Mouse (Mus musculus): ENCODE measurements around the gene Parg.

The Parg gene

DNA sequence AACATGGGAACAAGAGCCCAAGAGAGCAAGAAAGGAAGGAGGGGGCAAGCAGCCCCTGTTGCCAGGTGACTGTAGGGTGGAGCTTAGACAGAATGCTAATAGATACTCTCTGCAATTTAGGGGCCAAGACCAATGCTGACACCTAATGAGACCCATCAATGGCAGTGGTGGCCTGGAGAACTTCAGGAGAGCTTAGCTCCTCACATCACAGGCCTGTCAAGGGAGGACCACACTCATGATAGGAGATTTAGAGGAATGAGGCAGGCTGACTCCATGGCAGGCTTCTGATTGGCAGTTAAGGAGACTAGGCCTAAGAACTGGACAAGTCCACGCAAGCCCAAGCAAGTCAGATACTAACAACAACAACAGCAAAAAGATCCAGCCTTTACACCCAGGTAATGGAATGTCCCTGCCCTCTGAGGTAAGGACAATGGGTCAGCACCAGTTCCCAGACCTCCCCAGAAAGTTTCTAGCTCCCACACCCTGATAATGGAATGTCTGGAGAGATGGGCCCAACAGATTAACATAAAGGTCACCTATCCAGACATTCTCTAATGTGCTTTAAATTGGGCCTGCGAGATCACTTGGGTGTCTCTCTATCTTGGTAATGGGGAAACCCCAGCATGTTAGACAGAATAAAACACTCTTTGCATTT is 109.8 kb downstream of the Parg start:
- in situ Hi-C loops (cut with MboI; ENCODE audit: low sequenced_read_pairs): loop anchor here (10.0 kb wide), 1 partner anchor 163 kb away; no protein-coding TSS in a partner anchor

DNA sequence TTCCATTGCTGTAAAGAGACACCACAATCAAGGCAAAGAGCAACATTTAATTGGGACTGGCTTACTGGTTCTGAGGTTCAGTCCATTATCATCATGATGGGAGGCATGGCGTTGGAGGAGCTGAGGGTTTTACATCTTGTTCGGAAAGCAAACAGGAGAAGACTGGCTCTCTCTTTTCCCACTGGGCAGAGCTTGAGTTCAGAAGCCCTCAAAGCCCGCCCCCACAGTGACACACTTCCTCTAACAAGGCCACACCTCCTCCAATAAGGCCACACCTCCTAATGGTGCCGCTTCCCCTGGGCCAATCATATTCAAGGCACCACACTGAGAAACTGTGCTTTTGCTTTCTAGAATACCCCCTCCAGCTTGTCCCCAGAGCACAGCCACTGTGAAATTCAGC is 116.1 kb downstream of the Parg start:
- in situ Hi-C loops (cut with MboI; ENCODE audit: low sequenced_read_pairs): loop anchor here (10.0 kb wide), 1 partner anchor 157 kb away; no protein-coding TSS in a partner anchor

DNA sequence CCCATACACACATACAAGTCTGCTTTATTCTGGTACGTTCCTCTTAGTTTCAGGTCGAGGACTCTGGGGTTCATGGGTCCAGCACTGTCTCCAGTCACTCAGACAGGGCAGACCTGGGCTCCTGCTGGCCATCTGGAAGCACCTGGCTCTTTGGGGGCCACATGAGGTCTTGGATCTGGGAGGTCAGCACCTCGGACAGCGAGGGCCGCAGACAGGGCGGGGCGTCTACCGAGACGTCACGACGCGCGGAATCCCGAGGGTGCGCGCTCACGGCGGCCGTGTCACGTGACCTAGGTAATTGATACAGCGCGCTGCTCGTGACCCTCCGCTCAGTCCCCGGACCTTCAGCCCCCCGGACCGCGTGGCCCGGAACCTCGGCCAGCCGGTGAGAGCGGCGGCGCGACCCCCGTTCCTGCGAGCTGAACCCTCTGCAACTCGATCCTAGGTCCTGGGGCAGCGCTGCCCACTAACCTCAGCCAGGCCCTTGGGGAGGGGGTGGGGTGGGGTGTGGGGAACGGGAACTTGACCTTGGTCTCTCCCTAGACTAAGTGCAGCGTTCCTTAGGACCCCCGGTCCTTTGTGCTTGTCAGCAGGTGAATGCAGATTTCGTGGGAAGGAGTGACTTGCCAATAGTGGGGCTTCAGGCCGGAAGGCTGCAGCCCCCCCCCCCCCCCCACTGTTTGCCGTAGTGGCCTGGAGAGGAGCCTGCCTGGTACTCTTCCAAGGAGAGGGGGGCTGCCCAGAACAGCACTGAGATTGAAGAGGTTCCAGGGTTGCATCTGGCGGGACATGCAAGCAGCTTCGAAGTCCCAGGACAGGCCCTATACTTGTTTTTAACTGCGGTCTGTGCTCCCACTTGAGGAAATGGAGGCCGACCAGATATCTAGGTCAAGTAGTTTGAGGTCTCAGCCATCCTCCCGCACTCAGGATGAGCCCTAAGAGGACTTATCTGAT is 120.3 kb downstream of the Parg start, which contains the start of gene Ogdhl:
Ogdhl (plus strand) TSS at position 288 of the 954 bp plus-strand sequence.
- in situ Hi-C loops (cut with MboI; ENCODE audit: low sequenced_read_pairs): no loop called here

DNA sequence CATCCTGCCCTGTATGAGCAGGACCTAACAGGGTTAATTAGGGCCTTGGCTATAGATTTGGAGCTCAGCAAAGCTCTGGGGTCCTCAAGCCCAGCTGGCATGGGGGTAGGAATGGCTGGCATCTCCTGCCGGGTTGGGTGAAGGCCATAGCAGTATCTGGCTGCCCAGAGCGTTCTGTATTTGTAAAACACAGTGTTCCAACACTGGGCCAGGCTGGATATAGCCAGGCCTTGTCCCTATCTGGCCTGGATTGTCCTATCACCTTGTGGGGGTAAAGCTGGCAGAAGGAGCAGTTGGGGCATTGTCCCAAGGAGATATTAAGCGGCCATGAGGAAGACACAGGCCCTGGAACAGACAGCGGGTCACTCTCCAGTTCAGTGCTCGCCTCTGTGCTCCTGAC is 121.5 kb downstream of the Parg start:
- in situ Hi-C loops (cut with MboI; ENCODE audit: low sequenced_read_pairs): no loop called here

DNA sequence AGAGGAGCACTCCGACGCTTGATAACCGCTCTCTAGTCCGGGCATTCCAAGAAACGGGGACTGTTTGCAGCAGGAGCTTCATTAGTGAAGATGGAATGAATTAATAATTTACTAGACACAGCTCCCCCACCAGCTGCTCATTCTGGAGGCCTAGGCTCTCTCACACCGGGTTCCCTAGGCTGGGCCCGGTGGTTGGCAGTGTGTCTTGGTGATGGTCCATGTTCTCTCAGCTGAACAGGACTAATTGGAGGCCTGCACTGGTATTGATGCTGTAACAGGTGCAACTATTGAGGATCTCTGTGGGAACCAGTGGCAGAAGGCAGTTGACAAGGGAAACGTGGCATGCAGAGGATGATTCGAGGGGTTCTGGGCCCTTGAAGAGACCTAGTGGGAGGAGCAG is 125.6 kb downstream of the Parg start:
- in situ Hi-C loops (cut with MboI; ENCODE audit: low sequenced_read_pairs): no loop called here

DNA sequence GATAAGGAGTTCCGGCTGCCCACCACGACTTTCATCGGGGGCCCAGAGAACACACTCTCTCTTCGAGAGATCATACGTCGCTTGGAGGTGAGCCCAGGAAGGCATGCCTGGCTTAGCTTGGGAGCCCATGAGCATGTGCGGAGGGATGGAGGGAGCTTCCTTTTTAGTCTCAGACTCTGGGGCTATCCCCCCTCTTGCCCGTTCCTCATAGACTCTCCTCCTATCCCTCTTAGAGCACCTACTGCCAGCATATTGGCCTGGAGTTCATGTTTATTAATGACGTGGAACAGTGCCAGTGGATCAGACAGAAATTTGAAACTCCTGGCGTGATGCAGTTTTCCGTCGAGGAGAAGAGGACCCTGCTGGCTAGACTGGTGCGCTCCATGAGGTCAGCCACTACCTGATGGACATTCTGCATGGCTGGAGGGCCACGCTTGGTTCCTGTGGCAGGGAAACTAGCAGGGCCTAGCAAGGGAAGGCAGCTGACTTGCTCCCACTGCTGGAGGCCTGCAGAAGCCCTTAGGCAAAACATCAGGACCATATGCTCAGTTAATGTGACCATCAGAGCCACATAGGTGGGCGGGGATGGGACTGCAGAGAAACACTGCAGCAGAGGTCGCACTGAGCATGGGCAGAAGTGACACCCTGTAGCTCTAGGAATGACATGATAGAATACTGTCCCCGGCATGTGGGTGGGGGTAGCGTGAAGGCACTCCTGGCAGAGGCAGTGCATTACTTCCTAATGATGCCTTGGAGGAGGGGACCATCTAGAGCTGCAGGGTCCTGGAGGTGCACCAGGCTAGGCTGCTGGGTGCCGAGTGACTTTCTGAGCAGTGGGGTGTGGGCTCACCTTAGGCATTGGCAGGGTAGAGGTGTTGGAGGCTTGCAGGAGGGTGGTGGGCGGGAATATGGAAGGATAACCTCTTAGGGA is 131.0 kb downstream of the Parg start:
- in situ Hi-C loops (cut with MboI; ENCODE audit: low sequenced_read_pairs): no loop called here

DNA sequence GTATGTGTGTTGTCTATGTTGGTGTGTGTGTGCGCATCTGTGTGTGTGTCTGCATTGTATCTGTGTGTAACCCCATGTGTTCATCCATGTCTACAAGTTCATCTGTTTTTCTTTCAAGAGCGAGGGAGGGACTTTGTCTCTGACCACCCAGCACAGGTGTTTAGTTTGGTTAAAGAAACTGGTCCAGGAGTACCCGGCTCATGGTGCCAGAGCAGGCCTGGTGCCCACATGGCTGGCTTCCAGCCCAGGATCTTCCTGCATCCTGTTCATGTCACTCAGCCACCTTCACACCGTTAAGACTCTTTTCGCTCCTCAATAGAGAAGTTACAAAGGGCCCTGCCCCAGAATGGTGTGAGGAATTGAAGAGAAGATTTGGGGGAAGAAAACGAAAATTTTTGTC is 134.3 kb downstream of the Parg start:
- in situ Hi-C loops (cut with MboI; ENCODE audit: low sequenced_read_pairs): no loop called here

DNA sequence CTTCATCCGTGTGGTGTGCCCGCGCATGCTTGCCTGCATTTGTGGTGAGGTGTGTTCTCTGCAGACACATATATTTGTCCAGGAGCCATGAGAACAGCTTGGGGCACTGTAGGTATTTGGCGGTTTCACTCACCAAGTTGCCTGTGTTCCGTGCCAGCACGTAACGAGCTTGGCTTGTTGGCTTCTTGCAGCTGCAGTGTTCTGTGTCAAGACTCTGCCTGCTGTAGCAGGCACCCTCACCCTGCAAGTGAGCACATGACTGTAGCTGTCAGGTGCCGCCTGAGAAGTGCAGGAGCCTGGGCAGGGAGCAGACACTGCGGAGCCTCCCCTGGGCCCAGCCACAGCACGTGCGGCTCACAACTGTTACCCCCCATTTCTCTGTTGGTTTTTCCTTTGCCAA is 134.8 kb downstream of the Parg start:
- in situ Hi-C loops (cut with MboI; ENCODE audit: low sequenced_read_pairs): no loop called here

DNA sequence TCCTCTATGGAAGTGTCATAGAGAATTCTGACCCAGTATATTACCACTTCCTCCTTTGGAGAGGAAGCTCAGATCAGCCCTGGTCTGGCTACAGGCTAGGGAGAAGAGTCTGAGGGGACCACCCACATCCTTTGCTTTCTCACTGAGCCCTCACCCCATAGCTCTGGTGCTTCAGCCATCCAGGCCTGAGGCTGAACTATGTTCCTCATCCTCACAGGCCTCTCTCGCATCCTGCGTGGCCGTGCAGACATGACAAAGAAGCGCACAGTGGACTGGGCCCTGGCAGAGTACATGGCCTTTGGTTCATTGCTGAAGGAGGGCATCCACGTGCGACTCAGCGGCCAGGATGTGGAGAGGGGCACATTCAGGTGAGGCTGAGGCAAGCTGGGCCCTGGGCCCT is 140.1 kb downstream of the Parg start:
- in situ Hi-C loops (cut with MboI; ENCODE audit: low sequenced_read_pairs): no loop called here

DNA sequence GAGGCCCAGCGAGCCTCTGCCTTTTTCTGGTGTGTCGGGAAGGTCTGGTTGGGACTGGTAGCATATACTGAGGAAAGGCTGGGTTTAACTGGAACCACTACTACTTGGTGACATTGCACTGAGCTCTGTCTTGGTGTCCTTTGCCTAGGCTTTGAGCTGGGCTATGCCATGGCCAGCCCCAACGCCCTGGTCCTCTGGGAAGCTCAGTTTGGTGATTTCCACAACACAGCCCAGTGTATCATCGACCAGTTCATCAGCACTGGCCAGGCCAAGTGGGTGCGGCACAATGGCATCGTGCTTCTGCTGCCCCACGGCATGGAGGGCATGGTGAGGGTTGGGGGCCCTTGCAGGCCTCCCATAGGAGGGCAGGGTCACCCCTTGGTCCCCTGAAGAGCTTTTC is 142.4 kb downstream of the Parg start:
- in situ Hi-C loops (cut with MboI; ENCODE audit: low sequenced_read_pairs): no loop called here

DNA sequence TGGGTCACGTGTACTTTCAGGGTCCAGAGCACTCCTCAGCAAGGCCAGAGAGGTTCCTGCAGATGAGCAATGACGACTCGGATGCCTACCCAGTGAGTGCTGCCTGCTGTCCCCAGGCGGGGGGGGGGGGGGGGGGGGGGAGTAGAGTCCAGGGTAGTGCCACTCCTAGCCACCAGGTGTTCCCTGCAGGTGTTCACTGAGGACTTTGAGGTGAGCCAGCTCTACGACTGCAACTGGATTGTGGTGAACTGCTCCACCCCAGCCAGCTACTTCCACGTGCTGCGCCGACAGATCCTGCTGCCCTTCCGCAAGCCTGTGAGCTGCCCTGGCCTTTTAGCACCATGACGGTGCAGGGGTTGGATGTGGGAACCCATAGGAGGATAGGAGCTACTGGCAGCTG is 142.9 kb downstream of the Parg start:
- in situ Hi-C loops (cut with MboI; ENCODE audit: low sequenced_read_pairs): no loop called here
